Mouse (Mus musculus) olfactory bulb, adult 2 months (tissue): Measurements from ENCODE around the gene Gm5485. TPM values are rescaled to one million over a fixed set of nuclear protein-coding genes. Genes with fewer than 3 reads are reported as not detected.

ENCODE experiments used
- H3K27ac ChIP-seq: fragments of 200-500 bp; 2 replicates; pipeline ENCODE4 v1.5.1; 2012; ENCODE audit warnings: low read depth, low read length; ENCODE audit not compliant: insufficient read depth
- H3K4me1 ChIP-seq: fragments of 200-500 bp; 2 replicates; pipeline ENCODE4 v1.6.1; 2012; ENCODE audit warnings: low read length; ENCODE audit not compliant: control insufficient read depth, insufficient read depth
- H3K4me3 ChIP-seq: fragments of 200-500 bp; 2 replicates; pipeline ENCODE4 v1.5.1; 2012; ENCODE audit warnings: mild to moderate bottlenecking, low read depth, low read length, moderate library complexity; ENCODE audit not compliant: insufficient read depth
- CTCF ChIP-seq: fragments of 200-500 bp; IDR thresholded peaks from 2 replicates; pipeline ENCODE4 v1.5.1; 2012; ENCODE audit warnings: low read depth, mild to moderate bottlenecking, low read length, moderate library complexity; ENCODE audit not compliant: insufficient read depth
- POLR2A ChIP-seq: fragments of 200-500 bp; IDR thresholded peaks from 2 replicates; pipeline ENCODE4 v1.6.1; 2012; ENCODE audit warnings: mild to moderate bottlenecking, low read depth, low read length, moderate library complexity; ENCODE audit not compliant: insufficient read depth
- WGBS: fragments of 180-500 bp; shearing (Covaris S2); methylation state at CpG from one replicate; pipeline ENCODE4 v1.1.7; 2018; 5-methylcytosine and 5-hydroxymethylcytosine counted together
- polyA plus RNA-seq: library from polyadenylated mRNA; stranded (reverse); fragments of >200 nt; gene quantifications from 2 replicates; pipeline ENCODE4 v1.2.4, GENCODE M21; 2012; ENCODE audit warnings: low replicate concordance; ENCODE audit not compliant: missing spikeins, insufficient read depth, insufficient read length

Gene Gm5485
- polyA plus RNA-seq, 1 experiment: not detected

- no peak overlapping the region for H3K4me3 ChIP-seq
- H3K4me1 ChIP-seq: no peaks in the 10 kb centered on the region
- 87% methylated on average over 2 of the region's 2 CpGs for WGBS
- TF ChIP-seq CTCF (no peak), POLR2A (no peak)
- no peak overlapping the region for H3K27ac ChIP-seq
Measured at GRCm38 (mm10) chr16:48419035-48419434, 6.8 kb upstream of the Gm5485 start.

DNA sequence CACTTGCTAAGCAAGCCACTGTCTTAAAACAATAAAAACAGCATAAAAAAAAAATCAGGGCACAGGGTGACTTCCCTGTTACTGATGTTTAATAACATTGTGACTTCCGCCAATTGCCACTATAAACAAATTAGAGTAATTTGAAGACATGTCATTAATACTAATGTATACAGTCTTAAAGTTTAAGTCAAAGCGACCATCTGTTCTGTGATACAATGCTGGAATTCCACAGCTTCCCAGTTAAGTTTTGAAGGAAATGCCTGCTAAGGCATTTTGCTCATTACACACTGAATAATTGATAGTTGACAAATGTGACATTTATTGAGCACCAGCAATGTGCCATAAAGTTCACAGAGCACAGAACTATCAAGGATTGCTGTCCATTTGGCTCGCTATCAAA is 6.3 kb upstream of the Gm5485 start:
- no peaks in the 10 kb centered on the region for H3K4me1 ChIP-seq
- H3K4me3 ChIP-seq: no peak overlapping the region
- WGBS: 83% methylated on average over 3 of the region's 3 CpGs
- H3K27ac ChIP-seq: no peak overlapping the region
- TF ChIP-seq CTCF: no peak

DNA sequence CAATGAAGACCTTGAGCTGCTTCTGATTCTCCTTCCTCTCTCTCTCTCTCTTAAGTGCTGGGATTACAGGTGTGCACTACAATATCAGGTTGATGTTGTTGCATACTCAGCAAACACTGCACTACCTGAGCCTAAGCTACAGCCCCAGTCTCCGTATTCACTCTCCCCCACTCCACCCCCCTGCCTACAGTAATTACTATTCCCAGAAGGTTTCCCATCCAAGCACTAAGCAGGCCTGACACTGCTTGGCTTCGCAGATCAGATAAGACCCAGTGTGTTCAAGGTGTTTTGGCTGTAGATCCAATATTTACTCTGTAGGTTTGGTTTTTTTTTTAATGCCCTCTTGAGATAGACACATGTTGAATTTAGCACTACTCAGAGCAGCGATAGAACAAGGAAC is 2.1 kb downstream of the Gm5485 start:
- TF ChIP-seq CTCF: no peak
- TF ChIP-seq POLR2A: no peak
- no peak overlapping the region for H3K27ac ChIP-seq
- 68% methylated on average over 3 of the region's 3 CpGs for WGBS
- no peak overlapping the region for H3K4me3 ChIP-seq
- H3K4me1 ChIP-seq: no peaks in the 10 kb centered on the region

- no peaks in the 10 kb centered on the region for H3K4me1 ChIP-seq
- 79% methylated on average over 7 of the region's 7 CpGs for whole genome bisulfite sequencing
- no peak for TF ChIP-seq POLR2A
- TF ChIP-seq CTCF: no peak
- no peak overlapping the region for H3K27ac ChIP-seq
- H3K4me3 ChIP-seq: no peak overlapping the region
Measured at GRCm38 (mm10) chr16:48409580-48409979, 2.6 kb downstream of the Gm5485 start.

DNA sequence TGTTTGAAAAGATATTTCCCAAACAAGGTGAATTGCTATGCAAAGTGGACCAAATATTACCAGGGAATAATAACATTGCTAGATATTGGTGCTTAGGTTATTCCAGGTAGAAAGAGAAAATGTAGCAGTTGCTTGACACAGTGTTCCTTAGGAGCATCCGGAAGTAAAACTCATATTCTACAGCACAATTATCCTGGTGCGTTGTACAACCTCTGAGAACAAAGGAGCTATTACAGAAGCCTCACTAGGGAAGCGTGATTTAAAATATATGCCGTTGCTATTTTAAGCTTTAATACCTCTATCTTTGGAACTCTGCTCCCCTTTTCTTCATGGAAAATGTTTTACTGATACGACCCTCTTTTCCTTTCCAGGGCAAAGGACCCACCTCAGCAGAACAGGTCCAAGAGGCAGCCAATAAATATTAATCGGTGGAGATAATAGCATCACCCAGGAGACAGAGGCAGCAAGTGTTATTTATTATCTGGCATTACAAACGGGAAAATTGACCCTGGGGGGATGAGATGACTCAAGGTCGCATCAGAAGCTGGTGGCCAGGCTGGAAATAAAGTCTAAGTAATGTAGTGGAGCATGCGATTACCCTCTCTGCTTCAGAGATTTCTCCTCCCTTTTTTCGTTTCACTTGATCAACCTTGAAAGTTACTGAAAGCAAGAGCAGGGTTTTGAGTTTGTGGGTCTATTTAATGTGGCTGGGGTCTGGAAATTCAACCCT is 6.4 kb downstream of the Gm5485 start:
- H3K4me1 ChIP-seq: no peaks in the 10 kb centered on the region
- no peak overlapping the region for H3K27ac ChIP-seq
- TF ChIP-seq CTCF: no peak
- TF ChIP-seq POLR2A: no peak
- WGBS: 42% methylated on average over 10 of the region's 10 CpGs
- H3K4me3 ChIP-seq: no peak overlapping the region

- Histone ChIP-seq H3K27ac (no peak overlapping the region), H3K4me3 (no peak overlapping the region), H3K4me1 (no peaks in the 10 kb centered on the region)
- TF ChIP-seq POLR2A (no peak), CTCF (no peak)
Measured at GRCm38 (mm10) chr16:48404009-48404408, 8.2 kb downstream of the Gm5485 start.

GRCm38 (mm10) chr16:48403423-48403822 is 8.8 kb downstream of the Gm5485 start:
- 95% methylated on average over 3 of the region's 3 CpGs for WGBS
- no peak for TF ChIP-seq CTCF
- no peak for TF ChIP-seq POLR2A
- no peak overlapping the region for H3K4me3 ChIP-seq
- H3K27ac ChIP-seq: no peak overlapping the region
- no peaks in the 10 kb centered on the region for H3K4me1 ChIP-seq

- H3K27ac ChIP-seq: no peak overlapping the region
- TF ChIP-seq POLR2A (no peak), CTCF (no peak)
- H3K4me1 ChIP-seq: no peaks in the 10 kb centered on the region
- H3K4me3 ChIP-seq: no peak overlapping the region
- WGBS: 86% methylated on average over 4 of the region's 4 CpGs
Measured at GRCm38 (mm10) chr16:48402963-48403362, 9.3 kb downstream of the Gm5485 start.

GRCm38 (mm10) chr16:48395278-48395677 is 16.9 kb downstream of the Gm5485 start:
- Histone ChIP-seq H3K27ac (no peak overlapping the region), H3K4me1 (no peaks in the 10 kb centered on the region), H3K4me3 (no peak overlapping the region)
- TF ChIP-seq CTCF (no peak), POLR2A (no peak)
- 92% methylated on average over 2 of the region's 2 CpGs for WGBS

DNA sequence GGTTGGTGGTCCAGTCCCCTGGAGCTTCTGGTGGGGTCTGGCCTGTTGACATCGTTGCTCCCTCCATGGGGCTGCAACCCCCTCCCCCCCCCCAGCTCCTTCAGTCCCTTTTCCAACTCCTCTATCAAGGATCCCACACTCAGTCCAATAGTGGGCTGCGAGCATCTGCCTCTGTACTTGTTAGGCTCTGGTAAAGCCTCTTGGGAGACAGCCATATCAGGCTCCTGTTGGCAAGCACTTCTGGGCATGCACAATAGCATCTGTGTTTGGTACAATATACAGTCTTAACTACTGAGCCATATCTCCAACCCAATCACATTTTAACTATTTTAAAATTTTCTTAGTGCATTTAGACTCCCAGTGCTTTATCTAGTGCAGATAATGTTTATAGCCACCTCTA is 25.2 kb downstream of the Gm5485 start:
- TF ChIP-seq POLR2A (no peak), CTCF (no peak)
- 55% methylated on average over 2 of the region's 2 CpGs for WGBS
- Histone ChIP-seq H3K4me3 (no peak overlapping the region), H3K27ac (no peak overlapping the region), H3K4me1 (no peaks in the 10 kb centered on the region)
